Mouse (Mus musculus): ENCODE results near the gene Igf2bp1.

Gene Igf2bp1

GRCm38 (mm10) chr11:96006852-96007515, 1.2 kb upstream of the Igf2bp1 start:
- peak; percentile 22 for DNase-seq

GRCm38 (mm10) chr11:96006367-96006851, 669 bp upstream of the Igf2bp1 start:
- peak; percentile 20 for DNase-seq

DNA sequence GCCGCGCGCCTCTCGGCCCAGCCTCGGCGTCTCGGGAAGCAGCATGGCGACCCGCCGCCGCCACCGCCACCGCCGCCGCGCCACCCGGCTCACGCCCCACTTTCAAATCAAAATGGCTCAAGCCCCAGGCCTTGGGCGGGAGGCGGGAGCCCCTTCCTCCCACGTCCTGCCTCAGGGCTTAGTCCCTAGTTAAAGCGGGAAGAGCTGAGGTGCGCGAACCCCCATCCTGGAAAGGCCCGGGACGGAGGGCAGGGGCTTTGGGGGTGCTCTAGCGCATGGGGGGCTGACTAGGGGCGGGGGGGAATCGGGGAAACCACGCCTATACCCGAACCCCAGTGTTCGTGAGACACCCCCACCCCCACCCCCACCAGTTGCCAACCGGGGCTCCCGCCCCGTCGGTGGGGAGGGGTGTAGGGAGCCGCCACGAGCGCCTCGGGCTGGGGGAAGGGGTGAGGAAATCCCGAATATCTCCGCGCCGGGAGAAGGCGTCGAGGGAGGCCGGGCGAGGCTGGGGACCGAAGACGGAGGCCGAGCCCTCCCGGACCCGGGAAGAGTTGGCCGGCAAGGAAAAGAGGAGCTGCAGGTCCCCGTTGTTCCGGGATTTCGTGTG, 842 bp downstream of the Igf2bp1 start:
- no peak for DNase-seq

- no peak for DNase-seq
These were observed 1.6 kb downstream of the Igf2bp1 start for GRCm38 (mm10) chr11:96003969-96004792.

- no peak for DNase-seq
These were observed 2.4 kb downstream of the Igf2bp1 start for GRCm38 (mm10) chr11:96003100-96003900.

GRCm38 (mm10) chr11:95994151-95994550, 11.6 kb downstream of the Igf2bp1 start:
- DNase-seq, result no peak

DNA sequence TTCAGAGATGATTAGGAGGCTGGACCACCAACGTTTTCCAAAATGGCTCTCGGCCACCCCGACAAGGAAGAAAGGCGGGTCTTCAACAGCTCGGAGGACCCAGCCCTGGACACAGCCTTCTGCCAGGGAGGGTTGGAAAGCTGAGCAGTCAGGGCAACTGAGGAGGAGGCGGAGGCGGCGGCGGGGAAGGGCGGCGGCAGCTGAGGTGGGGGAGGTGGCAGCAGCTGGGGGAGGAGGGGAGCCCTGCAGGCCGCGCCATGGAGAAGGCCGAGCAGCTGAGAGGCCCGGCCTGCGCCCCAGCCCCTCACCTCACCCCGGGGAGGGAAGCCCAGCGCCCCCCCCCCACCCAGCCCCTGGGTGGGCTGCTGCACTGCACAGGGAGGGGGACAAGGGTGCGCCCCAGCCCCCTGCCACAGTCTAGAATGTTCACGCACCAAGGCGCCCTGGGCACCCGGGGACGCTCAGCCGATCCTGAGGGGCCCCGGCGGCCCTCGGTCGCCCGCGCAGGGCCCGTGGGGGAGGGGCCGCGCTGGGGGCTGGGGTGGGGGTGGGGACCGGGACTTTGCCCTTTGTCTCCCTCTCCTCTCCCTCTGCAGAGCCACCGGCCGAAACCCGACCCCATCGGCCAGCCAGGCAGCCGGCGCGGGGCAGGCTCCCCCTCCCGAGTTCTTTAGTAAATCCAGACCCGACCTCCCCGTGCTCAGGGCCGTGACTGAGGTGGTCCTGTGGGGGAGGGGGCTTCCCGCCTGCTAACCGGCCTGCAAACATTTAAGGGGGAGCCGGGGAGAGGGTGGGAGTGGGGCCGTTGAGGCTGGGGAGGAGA, 14.6 kb downstream of the Igf2bp1 start:
- DNase-seq, result peak; percentile 56

- no peak for DNase-seq
These were observed 15.3 kb downstream of the Igf2bp1 start for GRCm38 (mm10) chr11:95990431-95990830.

GRCm38 (mm10) chr11:95989864-95990263, 15.9 kb downstream of the Igf2bp1 start:
- DNase-seq, result no peak

- peak; percentile 89 for DNase-seq
These were observed 17.2 kb downstream of the Igf2bp1 start for GRCm38 (mm10) chr11:95988533-95988932.

GRCm38 (mm10) chr11:95987854-95988447, 17.8 kb downstream of the Igf2bp1 start:
- DNase-seq, result peak; percentile 15

DNA sequence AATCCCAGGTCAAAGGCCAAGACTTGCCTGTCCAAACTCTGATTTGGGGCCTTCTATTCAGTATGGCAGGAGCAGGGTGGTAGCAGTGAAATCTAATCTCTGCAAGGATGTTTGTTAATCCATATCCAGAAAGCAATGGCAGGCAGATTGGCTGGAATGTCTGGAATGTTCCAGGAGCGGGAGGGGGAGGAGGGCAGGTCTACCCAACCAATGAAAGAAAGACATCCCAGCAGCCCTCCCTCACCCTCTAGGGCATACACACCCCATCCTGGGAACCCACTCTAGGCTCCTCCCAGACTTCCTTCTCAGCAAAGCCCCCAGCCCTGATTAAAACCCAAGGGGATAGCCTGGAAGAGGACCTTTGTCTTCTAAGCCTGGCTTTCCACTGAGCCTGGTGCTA, 23.3 kb downstream of the Igf2bp1 start:
- peak; percentile 58 for DNase-seq

GRCm38 (mm10) chr11:95981804-95982203, 23.9 kb downstream of the Igf2bp1 start:
- DNase-seq, result no peak

GRCm38 (mm10) chr11:95980762-95981418, 24.9 kb downstream of the Igf2bp1 start:
- DNase-seq, result peak; percentile 58

DNA sequence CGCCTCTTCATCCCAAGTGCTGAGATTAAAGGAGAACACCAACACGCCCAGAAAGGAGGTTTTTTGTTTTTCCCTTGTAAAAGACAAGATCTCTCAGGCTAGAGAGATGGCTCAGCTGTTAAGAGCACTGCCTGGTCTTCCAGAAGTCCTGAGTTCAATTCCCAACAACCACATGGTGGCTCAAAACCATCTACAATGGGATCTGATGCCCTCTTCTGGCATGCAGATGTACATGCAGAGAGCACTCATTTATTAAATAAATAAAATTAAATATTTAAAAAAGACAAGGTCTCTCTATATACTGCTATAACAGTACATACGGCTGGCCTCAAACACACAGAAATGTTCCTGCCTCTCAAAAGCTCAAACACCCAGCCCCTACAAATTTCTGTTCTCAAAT, 27.3 kb downstream of the Igf2bp1 start:
- no peak for DNase-seq

DNA sequence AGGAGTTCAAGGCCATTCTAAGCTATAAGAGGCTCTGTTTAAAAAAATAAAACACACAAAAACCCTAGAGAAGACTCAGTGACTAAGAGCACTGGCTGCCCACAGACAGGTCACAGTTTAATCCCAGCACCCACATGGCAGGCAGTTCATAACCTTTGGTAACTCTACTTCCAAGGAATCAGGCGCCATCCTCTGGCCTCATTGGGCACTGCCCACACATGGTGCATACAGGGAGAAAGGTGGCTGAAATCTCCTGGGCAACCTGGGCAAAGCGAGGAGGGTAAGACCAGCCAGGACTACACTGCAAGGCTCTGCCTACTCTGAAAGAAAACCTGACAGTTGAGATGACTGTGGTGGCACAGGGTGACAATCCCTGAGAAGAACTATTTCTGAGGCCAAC, 29.4 kb downstream of the Igf2bp1 start:
- peak; percentile 9 for DNase-seq

DNA sequence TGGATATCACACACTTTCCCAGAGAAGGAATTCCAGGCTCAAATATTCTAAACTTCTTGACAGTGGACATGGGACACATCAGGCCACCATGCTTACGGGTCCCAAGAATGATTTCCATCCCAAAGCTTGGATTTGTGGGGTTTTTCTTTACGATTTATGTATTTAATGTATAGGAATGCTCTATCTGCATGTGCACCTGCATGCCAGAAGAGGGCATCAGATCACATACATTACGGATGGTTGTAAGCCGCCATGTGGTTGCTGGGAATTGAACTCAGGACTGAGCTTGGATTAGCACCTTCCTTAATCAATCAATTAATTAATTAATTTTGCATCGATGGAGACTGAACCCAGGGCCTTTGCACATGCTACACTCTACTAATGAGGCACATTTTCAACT, 30.0 kb downstream of the Igf2bp1 start:
- DNase-seq, result no peak

GRCm38 (mm10) chr11:95973187-95973586, 32.6 kb downstream of the Igf2bp1 start:
- DNase-seq, result no peak

DNA sequence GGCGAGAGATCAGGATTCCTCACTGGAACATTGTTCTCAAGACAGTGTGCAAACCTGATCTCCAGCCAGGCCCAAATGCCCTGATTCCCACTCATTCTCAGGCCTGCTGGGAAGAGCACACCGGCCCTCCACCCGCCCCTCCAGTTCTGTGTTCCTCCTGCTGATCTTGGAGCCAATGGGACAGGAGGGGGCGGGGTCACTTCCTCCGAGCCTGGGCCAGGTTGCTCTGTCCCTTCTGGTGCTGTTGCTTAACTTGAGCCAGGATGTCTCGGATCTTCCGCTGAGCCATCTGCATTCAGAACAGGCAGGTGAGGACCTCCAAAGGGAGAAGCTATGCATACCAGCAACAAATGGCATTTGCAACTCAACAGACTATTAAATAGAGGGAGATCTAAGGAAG, 42.4 kb downstream of the Igf2bp1 start:
- DNase-seq, result no peak

DNA sequence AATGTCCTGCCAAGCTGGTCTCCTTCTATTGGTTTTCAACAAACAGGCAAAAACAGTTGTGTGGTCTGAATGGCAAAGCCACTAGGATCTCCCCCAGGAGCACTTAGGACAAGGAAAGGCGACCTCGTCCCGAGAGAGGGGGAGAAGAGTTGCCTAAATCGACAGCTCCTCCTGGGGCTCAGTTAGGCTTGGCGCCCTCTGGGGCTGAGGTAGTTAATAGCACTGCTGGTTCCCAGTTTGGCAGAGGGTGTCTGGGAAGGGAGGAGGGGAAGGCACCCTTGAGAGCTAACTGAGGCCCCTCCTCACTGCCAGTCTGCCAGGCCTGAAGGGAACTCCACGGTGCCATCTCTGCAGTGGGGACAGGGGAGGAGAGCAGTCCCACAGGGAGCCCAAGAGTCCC, 46.6 kb downstream of the Igf2bp1 start:
- peak; percentile 15 for DNase-seq

DNA sequence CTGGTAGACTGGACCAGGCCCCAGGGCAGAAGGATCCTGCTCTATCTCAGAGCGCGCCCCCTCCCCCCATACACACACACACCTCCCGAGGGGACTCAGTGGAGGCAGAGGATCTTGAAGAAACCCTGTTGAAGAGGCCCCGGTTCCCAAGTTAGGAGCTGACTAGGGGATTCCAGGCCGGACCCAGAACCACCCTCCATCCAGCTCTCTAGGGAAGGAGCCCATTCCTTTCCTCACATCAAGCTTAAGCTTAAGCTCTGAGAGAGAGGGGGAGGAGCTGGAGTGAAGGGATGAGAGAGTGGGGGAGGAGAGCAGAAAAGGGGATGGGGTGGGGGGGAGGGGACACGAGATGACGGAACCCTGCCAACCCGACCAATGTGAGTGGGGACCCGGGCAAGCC, 47.5 kb downstream of the Igf2bp1 start:
- no peak for DNase-seq

Data from lung, postnatal 10 days (tissue).